Mouse (Mus musculus): Measurements from ENCODE around the gene Stard5. TPM values are rescaled to one million over a fixed set of nuclear protein-coding genes. Genes with fewer than 3 reads are reported as not detected.

Gene Stard5
- polyA plus RNA-seq, 1 experiment from 2014 or later = 12.6 TPM

DNA sequence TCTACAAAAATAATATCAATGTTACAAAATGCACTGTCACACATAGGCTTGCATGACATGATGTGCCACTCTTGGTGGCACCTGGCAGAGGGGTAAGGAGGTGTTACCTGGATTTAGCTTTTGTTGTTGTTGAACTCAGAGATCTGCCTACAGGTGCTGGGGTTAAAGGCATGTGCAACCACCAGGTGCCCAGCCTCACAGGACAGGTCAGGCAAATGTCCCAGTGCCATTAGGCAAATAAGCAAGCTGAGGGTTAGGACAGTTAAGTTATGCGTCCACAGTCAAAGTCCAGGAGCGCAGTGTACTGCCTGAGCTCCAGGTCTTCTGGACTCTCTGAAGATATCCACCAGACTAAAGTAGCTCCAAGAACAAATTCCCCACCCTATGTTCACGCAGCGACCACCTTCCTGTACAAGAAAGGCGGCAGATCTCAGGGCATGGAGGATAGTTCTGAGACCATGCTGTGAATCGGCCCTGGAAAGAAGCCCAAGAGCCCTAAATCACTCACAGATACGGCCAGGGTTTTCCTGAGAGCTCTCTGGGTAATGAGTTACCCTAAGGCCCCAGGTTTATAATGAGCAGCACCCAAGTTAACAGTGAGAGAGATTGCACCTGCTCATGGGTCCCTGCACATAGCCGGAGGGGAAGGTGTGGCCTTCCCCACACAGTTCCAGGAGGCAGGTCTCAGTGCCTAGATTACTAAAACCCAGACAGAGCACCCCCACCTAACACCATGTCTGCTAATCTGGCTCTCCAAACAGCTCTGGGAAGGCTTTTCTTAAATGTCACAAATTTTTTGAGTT is 6.2 kb downstream of the Stard5 start:
- Histone ChIP-seq H3K4me3 (no peak overlapping the region), H3K27ac (replicated peaks) (no peak overlapping the region), H3K4me1 (peaks cover 12% of the 10 kb centered on the region), H3K9me3 (replicated peaks) (no peaks in the 10 kb centered on the region), H3K27me3 (ENCODE audit: low read depth, poor library complexity, severe bottlenecking) (no peaks in the 10 kb centered on the region), H3K36me3 (peaks cover 36% of the 10 kb centered on the region)
- WGBS = 93% methylated on average over 8 of the region's 8 CpGs
- no peak for DNase-seq (ENCODE audit: low spot score)

DNA sequence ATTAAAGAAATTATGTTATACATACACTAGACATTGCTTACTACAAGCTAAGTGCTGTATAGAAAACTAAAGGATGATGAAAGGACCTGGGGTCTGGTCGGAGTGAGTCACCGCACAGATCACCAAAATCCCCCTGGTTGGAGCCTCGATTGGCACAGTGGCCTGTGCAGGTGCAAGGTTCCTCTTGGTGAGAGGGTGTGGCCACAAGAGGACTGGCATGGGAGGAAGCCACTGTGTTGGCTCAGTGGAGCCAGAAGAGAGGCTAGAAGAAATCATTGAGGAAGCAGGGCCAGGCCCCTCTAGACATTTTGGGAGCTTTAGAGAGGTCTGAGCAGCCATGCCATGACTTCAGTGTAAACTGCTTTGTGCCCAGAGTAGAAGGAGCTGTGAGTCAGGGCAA is 7.3 kb downstream of the Stard5 start:
- no peak for DNase-seq (ENCODE audit: low spot score)
- Histone ChIP-seq H3K4me3 (no peak overlapping the region), H3K27ac (replicated peaks) (no peak overlapping the region), H3K36me3 (peaks cover 38% of the 10 kb centered on the region), H3K27me3 (ENCODE audit: low read depth, poor library complexity, severe bottlenecking) (no peaks in the 10 kb centered on the region), H3K9me3 (replicated peaks) (no peaks in the 10 kb centered on the region), H3K4me1 (peaks cover 6% of the 10 kb centered on the region)
- 92% methylated on average over 3 of the region's 3 CpGs for WGBS

DNA sequence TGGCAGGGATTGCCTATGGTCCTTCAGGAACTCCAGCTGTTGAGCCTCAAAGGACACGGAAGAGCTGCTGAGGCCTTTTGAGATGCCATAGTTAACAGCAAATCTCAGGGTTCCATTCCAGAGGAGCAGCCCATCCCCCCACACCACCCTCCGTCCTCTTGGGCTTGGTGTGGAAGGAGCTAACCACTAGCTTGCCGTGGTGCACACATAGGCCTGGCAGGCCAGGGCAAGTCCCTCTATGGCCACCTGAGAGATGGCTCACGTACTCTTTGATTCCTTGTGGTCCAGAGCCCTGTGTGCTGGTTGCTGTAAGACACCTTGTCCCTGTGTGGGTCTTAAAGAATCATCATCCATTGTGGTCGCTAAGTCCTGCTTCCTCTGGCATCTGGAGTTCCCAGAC is 8.8 kb downstream of the Stard5 start:
- Histone ChIP-seq H3K4me3 (no peak overlapping the region), H3K36me3 (peaks cover 36% of the 10 kb centered on the region), H3K4me1 (peaks cover 6% of the 10 kb centered on the region), H3K9me3 (replicated peaks) (no peaks in the 10 kb centered on the region), H3K27me3 (ENCODE audit: low read depth, poor library complexity, severe bottlenecking) (no peaks in the 10 kb centered on the region), H3K27ac (replicated peaks) (no peak overlapping the region)
- no peak for DNase-seq (ENCODE audit: low spot score)
- 85% methylated on average over 5 of the region's 5 CpGs for WGBS

DNA sequence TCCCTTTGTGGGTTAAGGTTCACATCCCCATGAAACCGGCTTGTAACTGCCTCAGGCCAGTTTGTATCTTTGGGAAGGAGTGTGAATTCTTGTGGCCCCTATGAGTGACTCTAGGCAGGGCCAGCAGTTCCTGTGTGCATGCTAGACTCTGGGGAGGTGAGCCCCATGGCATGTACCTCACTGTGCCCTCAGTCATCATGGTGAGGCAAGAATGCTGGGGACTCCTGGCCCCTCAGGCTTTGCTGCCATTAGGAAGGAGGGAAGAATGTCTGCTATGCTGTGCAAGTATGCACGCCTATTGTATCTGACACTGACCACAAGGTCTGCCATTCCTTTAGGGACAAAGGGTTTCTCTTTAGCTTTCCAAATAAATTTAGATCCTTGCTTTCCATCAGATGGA is 9.4 kb downstream of the Stard5 start:
- peak overlapping the region; percentile 68 for H3K27ac ChIP-seq (replicated peaks)
- H3K27me3 ChIP-seq (ENCODE audit: low read depth, poor library complexity, severe bottlenecking) = no peaks in the 10 kb centered on the region
- peaks cover 6% of the 10 kb centered on the region for H3K4me1 ChIP-seq
- H3K4me3 ChIP-seq = no peak overlapping the region
- H3K9me3 ChIP-seq (replicated peaks) = no peaks in the 10 kb centered on the region
- peaks cover 36% of the 10 kb centered on the region for H3K36me3 ChIP-seq
- 64% methylated on average over 2 of the region's 2 CpGs for WGBS
- no peak for DNase-seq (ENCODE audit: low spot score)

DNA sequence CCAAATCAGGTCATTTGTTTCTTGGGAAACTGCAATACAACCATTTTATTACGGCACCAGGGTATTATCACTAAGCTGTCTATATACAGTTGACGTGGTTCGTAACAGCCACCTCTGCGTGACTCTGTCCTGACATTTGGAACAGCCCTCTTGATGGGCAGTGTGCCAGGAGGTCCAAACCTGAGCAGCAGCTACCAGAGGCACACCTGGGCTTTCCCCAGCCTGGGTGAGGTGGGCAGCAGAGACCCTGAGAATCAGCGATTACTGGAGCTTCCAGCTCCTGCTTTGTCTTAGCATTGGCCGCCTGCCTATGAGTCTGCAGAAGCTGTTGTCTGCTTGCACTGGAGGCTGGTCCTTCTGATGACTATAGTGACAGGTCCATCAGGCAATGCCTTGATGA is 11.8 kb downstream of the Stard5 start:
- Histone ChIP-seq H3K27me3 (ENCODE audit: low read depth, poor library complexity, severe bottlenecking) (no peaks in the 10 kb centered on the region), H3K9me3 (replicated peaks) (no peaks in the 10 kb centered on the region), H3K36me3 (peaks cover 17% of the 10 kb centered on the region), H3K4me1 (peaks cover 6% of the 10 kb centered on the region), H3K27ac (replicated peaks) (no peak overlapping the region), H3K4me3 (no peak overlapping the region)
- WGBS = 92% methylated on average over 6 of the region's 6 CpGs
- no peak for DNase-seq (ENCODE audit: low spot score)

DNA sequence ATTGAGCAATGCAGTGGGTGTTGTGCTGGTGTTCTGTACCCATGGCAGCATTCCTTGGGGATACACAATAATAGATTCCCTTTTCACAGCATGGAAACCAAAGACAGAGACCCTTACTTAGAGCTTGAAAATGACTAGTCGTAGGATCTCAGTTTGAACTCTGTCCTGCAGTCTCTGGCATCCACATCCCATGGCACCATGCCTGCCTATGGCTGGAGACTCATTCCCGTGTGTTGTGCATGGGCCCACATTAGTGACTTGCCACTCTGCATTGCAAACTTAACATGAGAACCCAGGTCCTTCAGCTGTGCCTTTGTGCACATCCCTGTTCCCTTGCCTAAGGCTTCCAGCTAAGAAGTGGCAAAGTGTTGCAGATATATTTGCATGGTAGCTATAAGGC is 13.0 kb downstream of the Stard5 start:
- Histone ChIP-seq H3K36me3 (peaks cover 13% of the 10 kb centered on the region), H3K9me3 (replicated peaks) (no peaks in the 10 kb centered on the region), H3K27me3 (ENCODE audit: low read depth, poor library complexity, severe bottlenecking) (no peaks in the 10 kb centered on the region), H3K27ac (replicated peaks) (no peak overlapping the region), H3K4me3 (no peak overlapping the region), H3K4me1 (peaks cover 6% of the 10 kb centered on the region)
- DNase-seq (ENCODE audit: low spot score) = no peak
- 89% methylated on average over 2 of the region's 2 CpGs for WGBS

DNA sequence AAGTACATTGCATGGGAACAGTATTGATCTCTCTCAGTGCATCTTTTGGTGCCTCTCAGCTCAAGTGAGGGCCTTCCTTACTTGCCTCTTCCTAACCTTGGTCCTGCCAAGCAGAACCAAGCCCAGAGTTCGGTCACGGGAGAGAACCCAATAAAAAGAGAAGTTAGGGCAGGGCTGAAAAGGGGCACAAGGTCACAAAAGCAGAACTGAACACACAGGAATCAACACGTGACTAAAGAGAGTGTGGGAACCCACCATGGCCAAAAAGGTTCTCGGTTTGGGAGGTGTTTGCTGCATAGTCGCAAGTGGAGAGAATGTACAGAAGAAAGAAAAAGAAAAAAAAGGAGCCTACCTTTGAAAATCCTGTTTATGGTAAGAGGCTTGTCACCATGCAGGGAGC is 13.7 kb downstream of the Stard5 start:
- Histone ChIP-seq H3K27ac (replicated peaks) (no peak overlapping the region), H3K27me3 (ENCODE audit: low read depth, poor library complexity, severe bottlenecking) (no peaks in the 10 kb centered on the region), H3K4me3 (no peak overlapping the region), H3K4me1 (peaks cover 6% of the 10 kb centered on the region), H3K36me3 (peaks cover 10% of the 10 kb centered on the region), H3K9me3 (replicated peaks) (no peaks in the 10 kb centered on the region)
- no peak for DNase-seq (ENCODE audit: low spot score)
- WGBS = 71% methylated on average over 5 of the region's 5 CpGs

DNA sequence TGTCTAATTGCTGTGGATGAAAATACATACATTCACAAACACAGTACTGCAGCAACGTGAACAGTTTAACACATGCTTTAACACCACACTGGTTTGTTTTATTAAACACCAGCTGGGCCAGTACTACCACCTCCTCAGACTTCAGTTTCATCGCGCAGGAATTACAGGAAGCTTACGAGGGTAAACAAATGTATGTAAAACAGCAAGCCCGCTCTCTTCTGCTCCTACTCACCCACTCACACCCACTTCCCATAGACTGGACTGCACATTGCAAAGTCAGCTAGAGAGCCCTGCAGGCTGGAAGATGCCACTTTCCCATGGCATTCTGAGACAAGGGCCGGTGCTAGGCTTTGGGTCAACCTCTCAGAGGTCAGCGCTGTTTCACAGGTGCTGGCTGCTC is 17.0 kb downstream of the Stard5 start:
- Histone ChIP-seq H3K27ac (replicated peaks) (no peak overlapping the region), H3K27me3 (ENCODE audit: low read depth, poor library complexity, severe bottlenecking) (no peaks in the 10 kb centered on the region), H3K4me1 (no peaks in the 10 kb centered on the region), H3K36me3 (no peaks in the 10 kb centered on the region), H3K9me3 (replicated peaks) (no peaks in the 10 kb centered on the region), H3K4me3 (no peak overlapping the region)
- WGBS = 86% methylated on average over 7 of the region's 7 CpGs
- DNase-seq (ENCODE audit: low spot score) = no peak

DNA sequence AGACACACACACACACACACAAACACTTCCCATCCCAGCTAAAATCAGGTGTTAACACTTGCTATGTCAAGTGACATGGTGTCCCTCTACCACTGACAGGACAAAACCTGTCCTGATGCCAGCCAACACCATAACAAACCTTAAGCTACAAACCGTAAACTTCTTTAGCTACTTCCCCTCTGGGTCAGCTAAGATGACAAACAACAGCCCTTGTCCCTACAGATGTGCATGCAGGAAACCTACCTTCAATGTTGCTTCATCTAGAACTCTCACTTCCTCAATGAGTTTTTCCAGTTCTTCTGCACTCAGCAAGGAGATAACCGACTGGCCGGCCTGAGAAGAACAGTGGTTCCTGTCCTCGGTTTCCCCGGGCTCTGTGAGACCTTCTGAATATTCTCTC is 18.9 kb downstream of the Stard5 start:
- Histone ChIP-seq H3K9me3 (replicated peaks) (no peaks in the 10 kb centered on the region), H3K36me3 (no peaks in the 10 kb centered on the region), H3K4me1 (no peaks in the 10 kb centered on the region), H3K27me3 (ENCODE audit: low read depth, poor library complexity, severe bottlenecking) (no peaks in the 10 kb centered on the region), H3K4me3 (no peak overlapping the region), H3K27ac (replicated peaks) (no peak overlapping the region)
- DNase-seq (ENCODE audit: low spot score) = no peak
- 93% methylated on average over 5 of the region's 5 CpGs for WGBS

DNA sequence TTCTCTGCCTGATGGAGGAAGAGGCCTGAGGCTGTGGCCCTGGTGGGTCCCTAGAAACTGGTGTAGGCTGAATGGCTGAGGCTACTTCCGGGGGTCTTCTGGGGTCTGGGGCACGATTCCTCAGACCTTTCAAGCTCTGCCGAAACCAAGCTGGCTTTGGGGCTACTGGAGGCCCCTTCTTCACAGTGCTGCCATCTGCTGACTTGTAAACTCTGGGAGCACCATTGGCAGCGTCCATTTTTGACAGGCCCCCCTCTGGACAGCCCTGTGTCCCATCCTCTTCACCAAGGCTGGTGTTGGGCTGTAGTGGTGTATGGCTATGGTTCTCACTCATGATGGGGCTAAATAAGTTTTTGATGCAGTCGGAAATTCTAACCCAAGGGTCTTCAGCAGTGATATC is 20.7 kb downstream of the Stard5 start:
- Histone ChIP-seq H3K9me3 (replicated peaks) (no peaks in the 10 kb centered on the region), H3K4me3 (no peak overlapping the region), H3K36me3 (no peaks in the 10 kb centered on the region), H3K27me3 (ENCODE audit: low read depth, poor library complexity, severe bottlenecking) (no peaks in the 10 kb centered on the region), H3K27ac (replicated peaks) (no peak overlapping the region), H3K4me1 (no peaks in the 10 kb centered on the region)
- WGBS = 80% methylated on average over 5 of the region's 5 CpGs
- DNase-seq (ENCODE audit: low spot score) = no peak

DNA sequence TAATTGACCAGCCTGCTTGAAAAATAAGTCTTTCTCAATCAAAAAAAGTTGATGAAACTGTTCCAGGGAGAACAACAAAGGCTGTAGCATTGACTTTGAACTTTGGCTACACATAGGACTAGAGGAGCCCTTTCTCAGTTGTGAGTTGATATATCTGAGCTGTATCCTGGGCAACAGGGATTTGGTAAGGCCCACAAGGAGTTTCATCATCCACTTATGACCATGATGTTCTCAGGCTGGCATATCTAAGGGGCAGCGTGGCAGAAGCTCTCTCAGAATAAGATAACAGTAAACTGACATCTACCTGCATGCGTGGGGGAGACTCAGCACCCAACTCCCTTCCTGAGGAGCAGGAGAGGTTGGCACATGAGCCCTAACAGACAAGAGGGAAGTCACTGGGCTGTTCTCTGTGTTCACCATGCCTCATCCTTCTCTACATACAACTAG is 21.9 kb downstream of the Stard5 start:
- Histone ChIP-seq H3K36me3 (no peaks in the 10 kb centered on the region), H3K4me3 (no peak overlapping the region), H3K27ac (replicated peaks) (no peak overlapping the region), H3K4me1 (no peaks in the 10 kb centered on the region), H3K9me3 (replicated peaks) (no peaks in the 10 kb centered on the region), H3K27me3 (ENCODE audit: low read depth, poor library complexity, severe bottlenecking) (no peaks in the 10 kb centered on the region)
- WGBS = 88% methylated on average over 2 of the region's 2 CpGs
- no peak for DNase-seq (ENCODE audit: low spot score)

DNA sequence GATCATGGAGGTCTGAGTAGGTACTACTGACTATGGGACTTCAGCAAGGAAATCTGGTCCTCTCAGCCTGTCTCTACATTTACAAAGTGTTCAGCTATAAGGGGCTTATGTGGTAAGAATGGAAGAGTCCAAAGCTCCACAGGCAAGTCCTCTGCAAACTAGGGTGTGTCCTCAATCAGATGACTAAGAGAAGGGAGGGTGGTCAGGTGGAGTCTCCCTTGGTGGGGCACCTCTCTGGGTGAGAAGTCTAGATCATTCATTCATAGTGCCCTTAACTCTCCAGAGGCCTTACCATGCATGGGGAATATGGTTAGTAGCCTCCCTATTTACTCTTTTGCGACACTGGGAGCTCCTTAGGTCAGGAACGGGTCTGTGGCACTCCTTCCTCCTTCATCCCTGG is 22.4 kb downstream of the Stard5 start:
- H3K27me3 ChIP-seq (ENCODE audit: low read depth, poor library complexity, severe bottlenecking) = no peaks in the 10 kb centered on the region
- DNase-seq (ENCODE audit: low spot score) = no peak
- no peaks in the 10 kb centered on the region for H3K4me1 ChIP-seq
- 85% methylated on average over 2 of the region's 2 CpGs for WGBS
- H3K9me3 ChIP-seq (replicated peaks) = no peaks in the 10 kb centered on the region
- H3K27ac ChIP-seq (replicated peaks) = no peak overlapping the region
- H3K4me3 ChIP-seq = no peak overlapping the region
- no peaks in the 10 kb centered on the region for H3K36me3 ChIP-seq

DNA sequence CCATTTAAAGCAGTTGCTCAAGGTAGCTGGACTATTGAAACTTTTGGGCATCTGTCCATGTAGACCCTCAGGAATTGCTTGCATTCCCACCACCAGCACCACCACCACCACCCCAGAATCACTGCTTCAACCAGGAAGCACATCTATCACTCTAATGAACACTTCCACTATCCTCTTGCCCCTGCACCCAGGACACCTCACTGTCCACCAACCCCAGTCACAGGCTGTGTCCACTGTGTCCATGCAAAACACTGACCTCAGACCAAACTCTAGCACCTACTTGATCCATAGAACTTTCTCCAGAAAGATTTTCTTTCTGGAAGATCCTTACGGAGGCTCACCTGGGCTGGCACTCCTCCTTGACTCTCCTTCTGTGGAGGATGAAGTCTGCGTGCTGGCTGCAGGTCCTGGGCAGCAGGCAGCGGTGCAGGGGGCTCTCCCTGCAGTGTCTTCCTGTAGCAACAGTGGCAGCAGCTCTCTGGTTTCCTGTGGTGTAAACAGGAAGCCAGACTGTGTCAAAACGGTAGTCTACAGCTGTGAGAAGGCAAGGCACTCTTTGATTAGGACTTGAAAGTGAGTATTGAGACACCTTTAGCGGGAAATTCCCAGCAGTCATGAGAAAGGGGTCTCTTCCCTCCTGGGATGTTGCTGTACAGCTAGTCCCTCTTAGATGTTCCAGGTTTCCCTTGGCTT is 23.3 kb downstream of the Stard5 start:
- no peaks in the 10 kb centered on the region for H3K27me3 ChIP-seq (ENCODE audit: low read depth, poor library complexity, severe bottlenecking)
- H3K4me3 ChIP-seq = no peak overlapping the region
- no peaks in the 10 kb centered on the region for H3K36me3 ChIP-seq
- no peaks in the 10 kb centered on the region for H3K9me3 ChIP-seq (replicated peaks)
- H3K27ac ChIP-seq (replicated peaks) = no peak overlapping the region
- no peak for DNase-seq (ENCODE audit: low spot score)
- 69% methylated on average over 5 of the region's 5 CpGs for WGBS
- no peaks in the 10 kb centered on the region for H3K4me1 ChIP-seq
